Mouse (Mus musculus): Measurements from ENCODE around the gene Stt3b.

DNA sequence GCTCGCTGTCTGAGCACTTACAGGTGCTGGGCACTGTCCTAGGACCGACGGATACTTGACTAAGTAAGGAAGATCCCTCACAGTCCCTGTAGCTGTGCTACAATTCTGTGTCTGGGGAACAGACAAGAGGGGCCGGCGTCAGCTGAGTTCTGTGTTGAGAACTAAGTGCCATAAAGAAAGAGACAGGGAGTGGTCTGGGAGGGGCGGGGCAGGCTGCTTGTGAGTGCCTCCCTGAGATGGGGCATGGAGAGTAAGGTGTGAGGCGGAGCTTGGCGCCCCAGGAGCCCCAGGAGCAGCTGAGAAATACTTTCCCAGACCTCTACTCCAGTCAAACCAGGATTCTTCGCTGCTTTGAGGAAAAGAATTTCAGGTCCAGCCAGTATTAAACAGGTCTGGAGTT is 92.2 kb downstream of the Stt3b start:
- no peak for TF ChIP-seq GATA1 (IDR thresholded peaks at IDR 0.05; ENCODE audit: borderline replicate concordance, low read length)
- no peak for TF ChIP-seq FLI1 (IDR thresholded peaks at IDR 0.05; ENCODE audit: low read length)

Data from megakaryocyte, embryonic 14.5 days (primary cell).